In genomic region chr3:108383485-108384354, GRCm38 (mm10) we compare ENCODE assay signal across 8 mouse cellular contexts. TPM values are rescaled to one million over a fixed set of nuclear protein-coding genes. Genes with fewer than 3 reads are reported as not detected.
DNase-seq lines count a peak whose midpoint lies in the region; ATAC-seq and TF ChIP-seq lines count a peak whose summit lies in the region.

Gene Psrc1 (plus strand): TSS chr3:108383839.

- H3K9ac ChIP-seq in hindbrain, postnatal 0 days (replicated peaks; ENCODE audit: low read length), result peak within 1 kb of the TSS; percentile 43; the same call in 1 of the 2 replicates

- peak within 1 kb of the TSS; percentile 78 for H3K4me2 ChIP-seq in hindbrain, postnatal 0 days (ENCODE audit: low read depth, low read length)

- peak; percentile 81 for ATAC-seq in common myeloid progenitor, adult 5-6 weeks (replicated peaks; ENCODE audit: low read depth, poor library complexity, severe bottlenecking)
- ATAC-seq in hindbrain, postnatal 0 days, result peak; percentile 94

- H3K27ac ChIP-seq in gastrocnemius, adult 2 months, result peak within 1 kb of the TSS; percentile 66
- no peak within 1 kb of the TSS; the same call in 1 of the 2 replicates for H3K27ac ChIP-seq in hindbrain, postnatal 0 days

- no peaks in the 10 kb centered on the region for H3K9me3 ChIP-seq in hindbrain, postnatal 0 days (ENCODE audit: low read length)
- no peaks in the 10 kb centered on the region for H3K9me3 ChIP-seq in megakaryocyte, embryonic 14.5 days

- H3K4me1 ChIP-seq in hindbrain, postnatal 0 days (ENCODE audit: insufficient read depth, low read length), result no peaks in the 10 kb centered on the region
- H3K4me1 ChIP-seq in megakaryocyte, embryonic 14.5 days, result peaks cover 84% of the 10 kb centered on the region

- no peaks in the 10 kb centered on the region for H3K27me3 ChIP-seq in hindbrain, postnatal 0 days (ENCODE audit: insufficient read depth, low read length)
- no peaks in the 10 kb centered on the region for H3K27me3 ChIP-seq in megakaryocyte, embryonic 14.5 days (replicated peaks)

- TF ChIP-seq CTCF in gastrocnemius, adult 2 months (IDR thresholded peaks at IDR 0.05), result no peak
- peak; percentile 19; the same call in 1 of the 2 replicates for TF ChIP-seq CTCF in hindbrain, postnatal 0 days (IDR thresholded peaks at IDR 0.05; ENCODE audit: low read depth)

- intact Hi-C loops in gastrocnemius, adult 2 months (cut with DNase I), result loop anchor here (1.0 kb wide), 1 partner anchor 223 kb away; no protein-coding TSS in a partner anchor

- no peaks in the 10 kb centered on the region for H3K36me3 ChIP-seq in hindbrain, postnatal 0 days (ENCODE audit: insufficient read depth, low read length)
- peaks cover 43% of the 10 kb centered on the region for H3K36me3 ChIP-seq in megakaryocyte, embryonic 14.5 days (replicated peaks; ENCODE audit: low read length)

- DNase-seq in adrenal gland, adult (ENCODE audit: inconsistent age in 2 of 2, low spot score in 1 of 2), result peak; percentile 90 to 96
- peak; percentile 91 for DNase-seq in gastrocnemius, adult 2 months
- DNase-seq in hindbrain, postnatal 0 days (ENCODE audit: low spot score), result peak; percentile 93
- peak; percentile 76 to 81 for DNase-seq in left cerebral cortex, adult 8-10 months (ENCODE audit: low spot score in 2 of 2)
- DNase-seq in right cerebral cortex, adult 2 months (ENCODE audit: low spot score in 2 of 2), result peak; percentile 87 to 90
- peak; percentile 85 for DNase-seq in urinary bladder, postnatal 25 days (ENCODE audit: low spot score)

- 1% methylated on average over 44 of the region's 44 CpGs for WGBS in hindbrain, postnatal 0 days

- H3K4me3 ChIP-seq in gastrocnemius, adult 2 months, result peak within 1 kb of the TSS; percentile 92
- H3K4me3 ChIP-seq in hindbrain, postnatal 0 days (ENCODE audit: low read length), result peak within 1 kb of the TSS; percentile 64
- peak within 1 kb of the TSS; percentile 98 for H3K4me3 ChIP-seq in megakaryocyte, embryonic 14.5 days (replicated peaks)

RNA-seq across cellular contexts. Expression of gene Psrc1, which starts in this region (rescaled TPM):
- total RNA-seq in common myeloid progenitor, adult 5-6 weeks (2017), result 29.3 and 31.6 TPM in 2 replicates
- total RNA-seq in gastrocnemius, adult 2 months (2021), result not detected
- 11.0 and 15.0 TPM in 2 replicates for total RNA-seq in hindbrain, postnatal 0 days (2014; rRNA removed)
- polyA plus RNA-seq in hindbrain, postnatal 0 days (2015; fragmentation: Nextera tagmentation; extraction: Ambion mirVana), result 8.4 and 11.0 TPM in 2 replicates
- 10 to 100 TPM; 11.1 to 13.8 (median 11.7) TPM for total RNA-seq in left cerebral cortex, adult 8-10 months (2022)
- polyA plus RNA-seq in megakaryocyte, embryonic 14.5 days (2012; ENCODE audit: insufficient read depth, low replicate concordance), result 54.5 and 57.7 TPM in 2 replicates

Comparison
In these comparisons a context has a peak if more than half of its experiments do, and no peak if none do; other contexts are left out.
1. RNA of gene Psrc1 (total RNA-seq): 29.3 to 31.6 TPM in common myeloid progenitor, adult 5-6 weeks, 11.0 to 15.0 TPM in hindbrain, postnatal 0 days and 11.1 to 13.8 TPM in left cerebral cortex, adult 8-10 months; not detected in gastrocnemius, adult 2 months; every median in the first group is over 10 times any median in the second.
2. Peak in DNase-seq, H3K4me3 ChIP-seq and H3K27ac ChIP-seq in gastrocnemius, adult 2 months; RNA of the gene not detected or under 1 TPM.
3. Peak in every context shown above with its lines, with median percentiles within 50 percentile points of each other: DNase-seq and H3K4me3 ChIP-seq.